Mouse (Mus musculus) liver, embryonic 15.5 days (tissue): ENCODE measurements around the gene Zc3h4. TPM values are rescaled to one million over a fixed set of nuclear protein-coding genes. Genes with fewer than 3 reads are reported as not detected.
A peak's percentile ranks its signal among the peaks of the same experiment; 100 is the strongest.

Experiments used
- ATAC-seq: fragments of 200-750 bp; cut with Nextera tagmentation; 2 replicates; pipeline ENCODE4 v1.8.0; 2017; ENCODE audit warnings: moderate number of reproducible peaks, mild to moderate bottlenecking, moderate library complexity; ENCODE audit not compliant: insufficient read depth
- H3K27ac ChIP-seq: fragments of 300-500 bp; sonication (generic); replicated peaks from 2 replicates; pipeline ENCODE4 v1.5.1; 2015; ENCODE audit warnings: mild to moderate bottlenecking, inconsistent platforms
- H3K27me3 ChIP-seq: fragments of 300-500 bp; sonication (generic); 2 replicates; pipeline ENCODE4 v1.6.1; 2015; ENCODE audit warnings: mild to moderate bottlenecking, inconsistent platforms
- H3K36me3 ChIP-seq: fragments of 300-500 bp; sonication (generic); replicated peaks from 2 replicates; pipeline ENCODE4 v1.6.1; 2015; ENCODE audit warnings: moderate library complexity, mild to moderate bottlenecking, inconsistent platforms
- H3K4me1 ChIP-seq: fragments of 300-500 bp; sonication (generic); replicated peaks from 2 replicates; pipeline ENCODE4 v1.6.1; 2015; ENCODE audit warnings: inconsistent platforms
- H3K4me2 ChIP-seq: fragments of 300-500 bp; sonication (generic); 2 replicates; pipeline ENCODE4 v1.6.1; 2015; ENCODE audit warnings: moderate library complexity, mild to moderate bottlenecking, inconsistent platforms
- H3K4me3 ChIP-seq: fragments of 300-500 bp; sonication (generic); replicated peaks from 2 replicates; pipeline ENCODE4 v1.5.1; 2015; ENCODE audit warnings: mild to moderate bottlenecking, inconsistent platforms
- H3K9ac ChIP-seq: fragments of 300-500 bp; sonication (generic); 2 replicates; pipeline ENCODE4 v1.6.1; 2015; ENCODE audit warnings: moderate library complexity, mild to moderate bottlenecking, inconsistent platforms
- H3K9me3 ChIP-seq: fragments of 300-500 bp; sonication (generic); replicated peaks from 2 replicates; pipeline ENCODE4 v1.6.1; 2016; ENCODE audit warnings: inconsistent platforms
- WGBS: fragments of 180-500 bp; shearing (Covaris S2); methylation state at CpG from one replicate; pipeline ENCODE4 v1.1.7; 2015; ENCODE audit warnings: mixed read lengths; ENCODE audit not compliant: insufficient replicate concordance; 5-methylcytosine and 5-hydroxymethylcytosine counted together
- polyA plus RNA-seq: library from polyadenylated mRNA; unstranded; fragments of >200 nt; fragmentation: Nextera tagmentation; extraction: Ambion mirVana; gene quantifications from 2 replicates; pipeline ENCODE4 v1.2.1, GENCODE M21; 2015

The Zc3h4 gene
- polyA plus RNA-seq, 1 experiment from 2014 or later, result 8.0 TPM

DNA sequence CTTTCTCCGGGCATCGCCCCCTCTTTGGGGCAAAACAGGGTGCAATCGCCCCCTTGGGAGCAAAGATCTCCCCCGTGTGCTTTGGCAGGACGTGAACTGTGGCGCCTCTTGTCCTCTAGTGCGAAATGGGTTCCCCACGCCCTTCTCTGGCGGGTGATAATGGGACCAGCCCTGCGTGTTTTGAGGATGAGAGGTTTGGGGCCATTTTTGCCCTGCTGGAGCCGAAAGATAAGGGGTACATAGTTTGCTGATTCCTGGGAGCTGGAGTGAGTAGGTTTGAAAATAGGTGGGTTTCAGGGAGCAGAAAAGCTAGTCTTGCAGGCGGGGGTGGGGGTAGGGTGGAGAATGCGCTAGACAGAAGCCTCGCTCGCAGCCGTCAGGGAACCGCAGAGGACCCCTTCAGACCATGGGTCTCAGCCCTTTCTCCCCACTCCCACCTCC, 1.3 kb downstream of the Zc3h4 start:
- peak; percentile 16 for ATAC-seq
- WGBS, result under 1% methylated on average over 17 of the region's 17 CpGs
- H3K9me3 ChIP-seq, result no peaks in the 10 kb centered on the region

DNA sequence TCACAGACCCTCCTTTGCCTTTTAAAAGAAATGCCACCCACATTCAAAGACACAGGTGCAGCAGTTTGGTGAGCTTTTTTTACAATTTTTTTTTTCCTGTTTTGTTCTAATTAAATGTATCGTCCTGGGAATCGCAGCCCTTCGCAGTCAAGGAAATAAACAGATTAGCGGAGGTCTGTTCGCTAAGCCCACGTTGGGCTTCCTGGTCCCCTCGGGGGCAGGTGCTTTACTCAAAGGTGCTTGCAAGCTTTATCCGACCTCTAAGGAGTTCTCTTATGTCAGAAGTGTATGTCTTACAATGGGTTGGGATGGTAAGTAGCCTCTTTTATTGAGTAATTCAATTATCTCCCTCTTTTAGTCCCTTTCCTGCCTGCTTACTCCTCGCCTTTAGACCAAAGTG, 1.7 kb downstream of the Zc3h4 start:
- H3K4me1 ChIP-seq, result peaks cover 56% of the 10 kb centered on the region

More for the DNA sequence above, 1.3 kb downstream of the Zc3h4 start:
- H3K4me3 ChIP-seq, result peak overlapping the region; percentile 83
- H3K27ac ChIP-seq, result peak overlapping the region; percentile 99
- H3K36me3 ChIP-seq, result peaks cover 3% of the 10 kb centered on the region; the same call in 1 of the 2 replicates
- H3K9ac ChIP-seq, result peak overlapping the region; percentile 100
- peaks cover 51% of the 10 kb centered on the region for H3K4me1 ChIP-seq
- H3K4me2 ChIP-seq, result peak overlapping the region; percentile 86
- H3K27me3 ChIP-seq, result no peaks in the 10 kb centered on the region

DNA sequence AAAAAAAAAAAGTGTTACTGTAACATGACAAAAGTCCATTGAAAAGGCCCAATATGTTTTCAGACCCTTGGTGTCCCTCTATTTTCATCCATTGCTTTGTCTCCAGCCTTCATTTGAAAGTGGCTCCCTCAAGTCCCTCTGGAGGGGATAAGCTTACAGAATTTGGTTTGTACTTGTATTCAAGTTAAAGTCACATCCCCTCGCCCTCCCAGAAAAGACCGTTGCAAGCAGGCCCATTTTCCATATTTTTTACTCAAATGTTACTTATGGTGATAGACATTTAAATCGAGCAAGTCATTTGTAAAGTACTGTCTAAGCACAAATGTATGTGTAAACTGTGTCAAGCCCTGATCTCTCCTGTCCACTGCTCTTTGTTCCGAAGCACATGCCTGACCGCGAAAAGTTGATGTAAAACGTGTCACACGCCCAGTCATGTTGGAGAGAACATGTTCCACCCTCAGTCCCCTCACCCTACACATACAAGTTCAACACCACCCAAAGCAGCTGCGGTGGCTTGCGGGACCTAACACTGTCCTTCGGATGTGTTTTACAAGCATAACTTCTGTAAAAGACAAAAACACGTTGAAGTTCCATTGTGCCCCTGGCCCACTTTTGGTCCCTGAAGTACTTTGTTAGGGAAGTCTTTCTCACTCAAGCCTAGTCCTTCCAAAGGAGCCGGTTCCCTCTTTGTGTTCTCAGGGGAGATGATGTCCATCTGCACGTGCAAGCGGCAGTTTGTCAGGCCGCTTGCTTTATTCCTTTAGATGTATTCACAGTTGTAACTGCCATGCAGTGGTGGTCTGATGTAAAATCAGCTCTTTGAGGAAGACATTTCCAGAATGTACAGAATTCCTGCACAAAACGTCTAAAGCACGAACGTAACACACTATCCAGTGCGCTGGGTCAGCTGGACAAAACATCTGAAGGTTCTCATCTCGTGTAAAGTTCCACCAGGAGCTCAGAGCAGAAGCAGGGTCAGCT, 2.5 kb downstream of the Zc3h4 start:
- peak overlapping the region; percentile 99 for H3K27ac ChIP-seq
- no peaks in the 10 kb centered on the region for H3K27me3 ChIP-seq
- H3K4me2 ChIP-seq, result peak overlapping the region; percentile 86
- H3K36me3 ChIP-seq, result peaks cover 9% of the 10 kb centered on the region; the same call in 1 of the 2 replicates
- peak overlapping the region; percentile 100 for H3K9ac ChIP-seq
- H3K4me1 ChIP-seq, result peaks cover 60% of the 10 kb centered on the region
- no peak for ATAC-seq
- no peaks in the 10 kb centered on the region for H3K9me3 ChIP-seq
- H3K4me3 ChIP-seq, result peak overlapping the region; percentile 83
- 13% methylated on average over 21 of the region's 21 CpGs for WGBS

More for the DNA sequence above, 1.7 kb downstream of the Zc3h4 start:
- Histone ChIP-seq H3K9me3 (no peaks in the 10 kb centered on the region), H3K27me3 (no peaks in the 10 kb centered on the region), H3K4me2 (peak overlapping the region; percentile 86), H3K27ac (peak overlapping the region; percentile 99), H3K4me3 (peak overlapping the region; percentile 83), H3K36me3 (peaks cover 3% of the 10 kb centered on the region; the same call in 1 of the 2 replicates), H3K9ac (peak overlapping the region; percentile 100)
- ATAC-seq, result no peak
- 1% methylated on average over 9 of the region's 9 CpGs for WGBS

- Histone ChIP-seq H3K27me3 (no peaks in the 10 kb centered on the region), H3K4me2 (peak overlapping the region; percentile 72), H3K9ac (peak overlapping the region; percentile 68), H3K4me1 (peaks cover 63% of the 10 kb centered on the region), H3K36me3 (peaks cover 12% of the 10 kb centered on the region; the same call in 1 of the 2 replicates), H3K4me3 (peak overlapping the region; percentile 48), H3K27ac (peak overlapping the region; percentile 99), H3K9me3 (no peaks in the 10 kb centered on the region)
- no peak for ATAC-seq
- 54% methylated on average over 3 of the region's 3 CpGs for WGBS
Observed at GRCm38 (mm10) chr7:16404315-16405072, 3.8 kb downstream of the Zc3h4 start.

GRCm38 (mm10) chr7:16405073-16405455, 4.4 kb downstream of the Zc3h4 start:
- H3K9ac ChIP-seq, result peak overlapping the region; percentile 68
- peak overlapping the region; percentile 99 for H3K27ac ChIP-seq
- H3K27me3 ChIP-seq, result no peaks in the 10 kb centered on the region
- peak overlapping the region; percentile 72 for H3K4me2 ChIP-seq
- peaks cover 12% of the 10 kb centered on the region; the same call in 1 of the 2 replicates for H3K36me3 ChIP-seq
- H3K9me3 ChIP-seq, result no peaks in the 10 kb centered on the region
- ATAC-seq, result no peak
- H3K4me3 ChIP-seq, result peak overlapping the region; percentile 48
- peaks cover 63% of the 10 kb centered on the region for H3K4me1 ChIP-seq
- 13% methylated on average over 2 of the region's 2 CpGs for WGBS

- peak; percentile 74 for ATAC-seq
- H3K4me2 ChIP-seq, result peak overlapping the region; percentile 72
- H3K4me1 ChIP-seq, result peaks cover 69% of the 10 kb centered on the region
- H3K27me3 ChIP-seq, result no peaks in the 10 kb centered on the region
- H3K9ac ChIP-seq, result peak overlapping the region; percentile 68
- H3K9me3 ChIP-seq, result no peaks in the 10 kb centered on the region
- H3K4me3 ChIP-seq, result peak overlapping the region; percentile 48
- peak overlapping the region; percentile 99 for H3K27ac ChIP-seq
- WGBS, result 8% methylated on average over 11 of the region's 11 CpGs
- H3K36me3 ChIP-seq, result peaks cover 18% of the 10 kb centered on the region
Observed at GRCm38 (mm10) chr7:16405516-16406351, 5.0 kb downstream of the Zc3h4 start.

DNA sequence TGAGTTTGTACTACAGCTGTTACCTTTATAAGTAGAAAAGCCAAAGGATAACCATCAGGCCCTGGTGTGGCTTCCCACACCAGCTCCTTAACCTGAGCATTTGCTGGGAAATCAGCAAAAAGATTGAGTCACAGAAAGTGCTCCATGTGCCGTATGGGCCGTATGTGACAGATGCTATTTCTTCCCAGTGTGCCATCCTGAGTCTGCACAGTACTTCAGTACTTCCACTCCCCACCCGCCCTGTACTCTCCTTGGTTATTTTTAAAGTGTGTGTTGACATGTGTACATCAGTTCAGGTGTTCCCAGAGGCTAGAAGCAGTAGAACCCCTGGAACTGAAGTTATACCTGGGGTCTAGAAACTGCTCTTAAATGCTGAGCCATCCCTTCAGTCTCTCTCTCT, 6.3 kb downstream of the Zc3h4 start:
- H3K27me3 ChIP-seq, result no peaks in the 10 kb centered on the region
- no peaks in the 10 kb centered on the region for H3K9me3 ChIP-seq
- peak overlapping the region; percentile 29; the same call in 1 of the 2 replicates for H3K9ac ChIP-seq
- H3K4me2 ChIP-seq, result peak overlapping the region; percentile 19; the same call in 1 of the 2 replicates
- no peak for ATAC-seq
- peak overlapping the region; percentile 99 for H3K27ac ChIP-seq
- no peak overlapping the region for H3K4me3 ChIP-seq
- H3K36me3 ChIP-seq, result peaks cover 31% of the 10 kb centered on the region
- WGBS, result 79% methylated on average over 3 of the region's 3 CpGs
- peaks cover 81% of the 10 kb centered on the region for H3K4me1 ChIP-seq

DNA sequence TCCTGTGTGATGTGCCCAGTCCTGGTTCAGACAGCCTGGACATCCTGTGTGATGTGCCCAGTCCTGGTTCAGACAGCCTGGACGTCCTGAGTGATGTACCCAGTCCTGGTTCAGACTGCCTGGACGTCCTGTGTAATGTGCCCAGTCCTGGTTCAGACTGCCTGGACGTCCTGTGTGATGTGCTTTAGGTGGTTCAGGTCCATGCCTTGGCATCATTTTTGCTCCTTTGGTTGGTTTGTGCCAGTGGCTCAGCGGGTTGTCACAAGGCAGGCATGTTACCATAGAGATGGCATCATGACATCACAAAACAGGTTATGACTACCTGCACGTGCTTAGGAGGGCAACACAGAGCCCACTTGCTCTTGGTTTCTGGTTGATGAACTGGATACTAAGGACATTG, 10.4 kb downstream of the Zc3h4 start:
- Histone ChIP-seq H3K4me2 (no peak overlapping the region), H3K27me3 (no peaks in the 10 kb centered on the region), H3K27ac (peak overlapping the region; percentile 77), H3K9me3 (no peaks in the 10 kb centered on the region), H3K36me3 (peaks cover 47% of the 10 kb centered on the region), H3K9ac (peak overlapping the region; percentile 8; the same call in 1 of the 2 replicates), H3K4me3 (no peak overlapping the region), H3K4me1 (peaks cover 81% of the 10 kb centered on the region)
- WGBS, result 75% methylated on average over 5 of the region's 5 CpGs
- no peak for ATAC-seq

DNA sequence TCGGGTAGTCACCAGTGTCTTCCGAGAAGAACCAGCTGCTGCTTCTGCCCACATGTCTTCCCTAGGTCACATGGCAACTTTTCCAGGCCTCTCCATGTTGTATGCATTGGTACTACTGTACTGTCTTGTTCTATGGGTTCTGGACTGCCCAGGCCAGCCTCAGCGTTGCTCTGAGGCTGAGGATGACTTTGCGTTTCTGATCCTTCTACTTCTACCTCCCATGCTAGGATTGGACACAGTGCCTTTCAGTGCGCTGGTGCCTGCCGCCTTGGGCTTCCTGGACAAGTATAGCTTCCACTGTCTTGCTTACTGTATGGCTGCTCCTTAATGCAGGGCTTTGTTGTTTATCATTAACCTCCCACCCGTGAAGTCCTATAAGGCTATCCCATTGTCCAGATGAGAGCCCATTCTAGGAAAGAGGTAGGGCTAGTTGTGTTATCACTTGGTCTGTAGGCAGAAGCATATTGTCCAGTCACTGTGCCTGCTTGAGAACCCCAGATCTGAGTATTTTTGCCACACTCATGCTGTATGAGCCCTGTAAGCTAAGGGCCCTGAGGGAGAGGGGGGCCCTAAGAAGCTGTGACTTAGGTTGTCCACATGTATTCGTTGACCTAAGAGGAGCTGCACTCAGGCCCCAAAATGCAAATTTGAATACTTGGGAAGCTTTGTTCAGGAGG, 11.6 kb downstream of the Zc3h4 start:
- Histone ChIP-seq H3K27me3 (no peaks in the 10 kb centered on the region), H3K4me1 (peaks cover 76% of the 10 kb centered on the region), H3K27ac (peak overlapping the region; percentile 77), H3K9me3 (no peaks in the 10 kb centered on the region), H3K4me2 (peak overlapping the region; percentile 27; the same call in 1 of the 2 replicates), H3K9ac (no peak overlapping the region), H3K36me3 (peaks cover 59% of the 10 kb centered on the region), H3K4me3 (no peak overlapping the region)
- 54% methylated on average over 8 of the region's 8 CpGs for WGBS
- peak; percentile 83 for ATAC-seq

GRCm38 (mm10) chr7:16412930-16413329, 12.2 kb downstream of the Zc3h4 start:
- ATAC-seq, result no peak
- Histone ChIP-seq H3K4me1 (peaks cover 73% of the 10 kb centered on the region), H3K27me3 (no peaks in the 10 kb centered on the region), H3K4me2 (no peak overlapping the region), H3K9ac (no peak overlapping the region), H3K27ac (peak overlapping the region; percentile 77), H3K4me3 (no peak overlapping the region), H3K36me3 (peaks cover 62% of the 10 kb centered on the region), H3K9me3 (no peaks in the 10 kb centered on the region)
- 79% methylated on average over 2 of the region's 2 CpGs for WGBS
